Mouse (Mus musculus) G1E (cell line): ENCODE measurements at regions not wholly inside any gene's neighbourhood (a gene's known extent, or its start where the extent isn't known, plus 50 kb on each side); places are given as distances from the start of the nearest gene placed in this dataset.
"Not testable (repeated sequence)": the region's sequence is repeated elsewhere in the genome, so short reads cannot be mapped to it uniquely, and the experiment has no call there.

Experiments
- CTCF ChIP-seq: IDR thresholded peaks from 2 replicates; pipeline ENCODE4 v1.5.1; 2012; ENCODE audit warnings: low read depth, low read length, inconsistent platforms, mixed read lengths
- GATA1 ChIP-seq: IDR thresholded peaks from 2 replicates; pipeline ENCODE4 v1.6.1; 2012; ENCODE audit warnings: borderline replicate concordance, low read length, inconsistent platforms, mixed read lengths
- GATA2 ChIP-seq: IDR thresholded peaks from 2 replicates; pipeline ENCODE4 v1.6.1; 2012; ENCODE audit warnings: low read depth, low read length, inconsistent platforms, borderline replicate concordance
- POLR2AphosphoS5 ChIP-seq: IDR thresholded peaks from 2 replicates; pipeline ENCODE4 v1.6.1; 2012; ENCODE audit warnings: low read depth, low read length, inconsistent platforms; ENCODE audit not compliant: insufficient replicate concordance
- TAL1 ChIP-seq: conservative IDR thresholded peaks from 2 replicates; pipeline ENCODE4 v1.6.1; 2012; ENCODE audit warnings: low read depth, low read length, inconsistent platforms, mixed read lengths

GRCm38 (mm10) chr6:3116296-3116695 is 283.1 kb downstream of the Samd9l start:
- not testable (repeated sequence) for TF ChIP-seq CTCF, GATA1, POLR2AphosphoS5, GATA2, TAL1
